Mouse (Mus musculus): Measurements from ENCODE around the gene Pak7. TPM values are rescaled to one million over a fixed set of nuclear protein-coding genes. Genes with fewer than 3 reads are reported as not detected.
A peak's percentile ranks its signal among the peaks of the same experiment; 100 is the strongest.
"Not testable (repeated sequence)": the region's sequence is repeated elsewhere in the genome, so short reads cannot be mapped to it uniquely, and the experiment has no call there.

Gene Pak7
- total RNA-seq, 1 experiment from 2014 or later: not detected

GRCm38 (mm10) chr2:136282043-136282442, 105.7 kb downstream of the Pak7 start:
- ATAC-seq (replicated peaks in 1 of 2; ENCODE audit: insufficient read depth in 1 of 2, low FRiP score in 2 of 2, low TSS enrichment in 1 of 2, low read depth in 1 of 2, poor library complexity in 2 of 2, severe bottlenecking in 2 of 2): no peak

- ATAC-seq (replicated peaks in 1 of 2; ENCODE audit: insufficient read depth in 1 of 2, low FRiP score in 2 of 2, low TSS enrichment in 1 of 2, low read depth in 1 of 2, poor library complexity in 2 of 2, severe bottlenecking in 2 of 2): not testable (repeated sequence)
Measured at GRCm38 (mm10) chr2:136241960-136242359, 145.8 kb downstream of the Pak7 start.

GRCm38 (mm10) chr2:136231228-136231627, 156.5 kb downstream of the Pak7 start:
- no peak for ATAC-seq (replicated peaks in 1 of 2; ENCODE audit: insufficient read depth in 1 of 2, low FRiP score in 2 of 2, low TSS enrichment in 1 of 2, low read depth in 1 of 2, poor library complexity in 2 of 2, severe bottlenecking in 2 of 2)

GRCm38 (mm10) chr2:136204034-136204433, 183.7 kb downstream of the Pak7 start:
- no peak for ATAC-seq (replicated peaks in 1 of 2; ENCODE audit: insufficient read depth in 1 of 2, low FRiP score in 2 of 2, low TSS enrichment in 1 of 2, low read depth in 1 of 2, poor library complexity in 2 of 2, severe bottlenecking in 2 of 2)

GRCm38 (mm10) chr2:136175030-136175429, 212.7 kb downstream of the Pak7 start:
- ATAC-seq (replicated peaks in 1 of 2; ENCODE audit: insufficient read depth in 1 of 2, low FRiP score in 2 of 2, low TSS enrichment in 1 of 2, low read depth in 1 of 2, poor library complexity in 2 of 2, severe bottlenecking in 2 of 2): no peak

- no peak for ATAC-seq (replicated peaks in 1 of 2; ENCODE audit: insufficient read depth in 1 of 2, low FRiP score in 2 of 2, low TSS enrichment in 1 of 2, low read depth in 1 of 2, poor library complexity in 2 of 2, severe bottlenecking in 2 of 2)
Measured at GRCm38 (mm10) chr2:136150752-136151151, 237.0 kb downstream of the Pak7 start.

GRCm38 (mm10) chr2:136149530-136149929, 238.2 kb downstream of the Pak7 start:
- ATAC-seq (replicated peaks in 1 of 2; ENCODE audit: insufficient read depth in 1 of 2, low FRiP score in 2 of 2, low TSS enrichment in 1 of 2, low read depth in 1 of 2, poor library complexity in 2 of 2, severe bottlenecking in 2 of 2): peak; percentile 58 to 59; a peak in 1 of 4 replicates

GRCm38 (mm10) chr2:136148999-136149398, 238.8 kb downstream of the Pak7 start:
- peak; percentile 91 to 98 for ATAC-seq (replicated peaks in 1 of 2; ENCODE audit: insufficient read depth in 1 of 2, low FRiP score in 2 of 2, low TSS enrichment in 1 of 2, low read depth in 1 of 2, poor library complexity in 2 of 2, severe bottlenecking in 2 of 2)

- no peak for ATAC-seq (replicated peaks in 1 of 2; ENCODE audit: insufficient read depth in 1 of 2, low FRiP score in 2 of 2, low TSS enrichment in 1 of 2, low read depth in 1 of 2, poor library complexity in 2 of 2, severe bottlenecking in 2 of 2)
Measured at GRCm38 (mm10) chr2:136140807-136141206, 247.0 kb downstream of the Pak7 start.

- no peak; a peak in 2 of 4 replicates for ATAC-seq (replicated peaks in 1 of 2; ENCODE audit: insufficient read depth in 1 of 2, low FRiP score in 2 of 2, low TSS enrichment in 1 of 2, low read depth in 1 of 2, poor library complexity in 2 of 2, severe bottlenecking in 2 of 2)
Measured at GRCm38 (mm10) chr2:136139159-136140069, 248.4 kb downstream of the Pak7 start.

GRCm38 (mm10) chr2:136138451-136138850, 249.3 kb downstream of the Pak7 start:
- no peak for ATAC-seq (replicated peaks in 1 of 2; ENCODE audit: insufficient read depth in 1 of 2, low FRiP score in 2 of 2, low TSS enrichment in 1 of 2, low read depth in 1 of 2, poor library complexity in 2 of 2, severe bottlenecking in 2 of 2)

- peak; percentile 87 to 93 for ATAC-seq (replicated peaks in 1 of 2; ENCODE audit: insufficient read depth in 1 of 2, low FRiP score in 2 of 2, low TSS enrichment in 1 of 2, low read depth in 1 of 2, poor library complexity in 2 of 2, severe bottlenecking in 2 of 2)
Measured at GRCm38 (mm10) chr2:136121867-136122266, 265.9 kb downstream of the Pak7 start.

GRCm38 (mm10) chr2:136118006-136118405, 269.8 kb downstream of the Pak7 start:
- no peak for ATAC-seq (replicated peaks in 1 of 2; ENCODE audit: insufficient read depth in 1 of 2, low FRiP score in 2 of 2, low TSS enrichment in 1 of 2, low read depth in 1 of 2, poor library complexity in 2 of 2, severe bottlenecking in 2 of 2)

- ATAC-seq (replicated peaks in 1 of 2; ENCODE audit: insufficient read depth in 1 of 2, low FRiP score in 2 of 2, low TSS enrichment in 1 of 2, low read depth in 1 of 2, poor library complexity in 2 of 2, severe bottlenecking in 2 of 2): no peak
Measured at GRCm38 (mm10) chr2:136113374-136113773, 274.4 kb downstream of the Pak7 start.

- ATAC-seq (replicated peaks in 1 of 2; ENCODE audit: insufficient read depth in 1 of 2, low FRiP score in 2 of 2, low TSS enrichment in 1 of 2, low read depth in 1 of 2, poor library complexity in 2 of 2, severe bottlenecking in 2 of 2): 0 out of 4 replicates have a peak, but pooled peaks of 1 of the 2 experiments have one; percentile 12
Measured at GRCm38 (mm10) chr2:136109038-136109363, 278.8 kb downstream of the Pak7 start.

- no peak for ATAC-seq (replicated peaks in 1 of 2; ENCODE audit: insufficient read depth in 1 of 2, low FRiP score in 2 of 2, low TSS enrichment in 1 of 2, low read depth in 1 of 2, poor library complexity in 2 of 2, severe bottlenecking in 2 of 2)
Measured at GRCm38 (mm10) chr2:136108124-136109037, 279.4 kb downstream of the Pak7 start.

- ATAC-seq (replicated peaks in 1 of 2; ENCODE audit: insufficient read depth in 1 of 2, low FRiP score in 2 of 2, low TSS enrichment in 1 of 2, low read depth in 1 of 2, poor library complexity in 2 of 2, severe bottlenecking in 2 of 2): no peak
Measured at GRCm38 (mm10) chr2:136107597-136107996, 280.2 kb downstream of the Pak7 start.

GRCm38 (mm10) chr2:136097143-136097542, 290.6 kb downstream of the Pak7 start:
- ATAC-seq (replicated peaks in 1 of 2; ENCODE audit: insufficient read depth in 1 of 2, low FRiP score in 2 of 2, low TSS enrichment in 1 of 2, low read depth in 1 of 2, poor library complexity in 2 of 2, severe bottlenecking in 2 of 2): no peak
